Mouse (Mus musculus): ENCODE measurements at regions not wholly inside any gene's neighbourhood (a gene's known extent, or its start where the extent isn't known, plus 50 kb on each side); places are given as distances from the start of the nearest gene placed in this dataset.

DNA sequence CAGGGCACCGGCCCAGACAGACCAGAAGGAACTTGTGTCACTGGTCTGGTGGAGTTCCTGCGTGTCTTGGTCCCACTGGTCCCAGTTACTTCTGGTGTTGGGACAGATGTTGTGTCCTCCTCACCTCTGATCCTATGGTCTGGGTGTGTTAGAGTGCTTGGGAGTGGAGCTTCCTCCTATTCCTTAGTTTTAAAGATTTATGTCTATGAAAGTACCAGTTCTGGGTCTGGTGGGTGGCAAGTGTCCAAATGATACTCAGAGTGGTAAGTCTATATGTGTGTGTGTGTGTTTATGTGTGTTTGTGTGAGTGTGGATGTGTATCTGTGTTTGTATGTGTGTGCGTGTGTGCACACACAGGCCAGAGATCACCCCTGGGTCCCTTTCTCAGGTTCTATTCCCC lies 79.9 kb upstream of the Tpm1 start:
- DNase-seq (ENCODE audit: low spot score) (no peak), ATAC-seq (ENCODE audit: insufficient read depth, low FRiP score, low TSS enrichment) (no peak)
- Histone ChIP-seq H3K9me3 (ENCODE audit: control insufficient read depth, low read length) (no peaks in the 10 kb centered on the region), H3K4me2 (ENCODE audit: low read depth) (no peak overlapping the region), H3K27ac (ENCODE audit: low read depth, low read length) (no peak overlapping the region), H3K4me1 (ENCODE audit: control insufficient read depth, insufficient read depth, low read length) (no peaks in the 10 kb centered on the region), H3K36me3 (ENCODE audit: control insufficient read depth, insufficient read depth, low read length) (no peaks in the 10 kb centered on the region), H3K4me3 (ENCODE audit: low read depth, low read length) (no peak overlapping the region), H3K27me3 (ENCODE audit: control insufficient read depth, insufficient read depth, low read length) (no peaks in the 10 kb centered on the region), H3K9ac (ENCODE audit: low read length) (no peak overlapping the region)
- WGBS, result 94% methylated on average over 3 of the region's 3 CpGs

GRCm38 (mm10) chr9:67121691-67122090 lies 72.5 kb upstream of the Tpm1 start:
- Histone ChIP-seq H3K27me3 (ENCODE audit: control insufficient read depth, insufficient read depth, low read length) (no peaks in the 10 kb centered on the region), H3K9me3 (ENCODE audit: control insufficient read depth, low read length) (no peaks in the 10 kb centered on the region), H3K4me2 (ENCODE audit: low read depth) (no peak overlapping the region), H3K4me3 (ENCODE audit: low read depth, low read length) (no peak overlapping the region), H3K4me1 (ENCODE audit: control insufficient read depth, insufficient read depth, low read length) (no peaks in the 10 kb centered on the region; the same call in 1 of the 2 replicates), H3K36me3 (ENCODE audit: control insufficient read depth, insufficient read depth, low read length) (no peaks in the 10 kb centered on the region), H3K9ac (ENCODE audit: low read length) (no peak overlapping the region), H3K27ac (ENCODE audit: low read depth, low read length) (no peak overlapping the region)
- ATAC-seq (ENCODE audit: insufficient read depth, low FRiP score, low TSS enrichment), result no peak
- no peak for DNase-seq (ENCODE audit: low spot score)
- WGBS, result 92% methylated on average over 7 of the region's 7 CpGs

- H3K4me1 ChIP-seq (ENCODE audit: control insufficient read depth, insufficient read depth, low read length), result no peaks in the 10 kb centered on the region; the same call in 1 of the 2 replicates
- DNase-seq (ENCODE audit: low spot score) (no peak), ATAC-seq (ENCODE audit: insufficient read depth, low FRiP score, low TSS enrichment) (no peak)
- H3K27me3 ChIP-seq (ENCODE audit: control insufficient read depth, insufficient read depth, low read length), result no peaks in the 10 kb centered on the region
- H3K4me3 ChIP-seq (ENCODE audit: low read depth, low read length), result no peak overlapping the region
- H3K9me3 ChIP-seq (ENCODE audit: control insufficient read depth, low read length), result no peaks in the 10 kb centered on the region
- H3K36me3 ChIP-seq (ENCODE audit: control insufficient read depth, insufficient read depth, low read length), result no peaks in the 10 kb centered on the region
- H3K4me2 ChIP-seq (ENCODE audit: low read depth), result no peak overlapping the region
- H3K27ac ChIP-seq (ENCODE audit: low read depth, low read length), result no peak overlapping the region
- no peak overlapping the region for H3K9ac ChIP-seq (ENCODE audit: low read length)
- 62% methylated on average over 6 of the region's 6 CpGs for WGBS
Observed at GRCm38 (mm10) chr9:67118880-67119644, 69.9 kb upstream of the Tpm1 start.

- Histone ChIP-seq H3K4me3 (ENCODE audit: low read depth, low read length) (no peak overlapping the region), H3K4me2 (ENCODE audit: low read depth) (no peak overlapping the region), H3K4me1 (ENCODE audit: control insufficient read depth, insufficient read depth, low read length) (no peaks in the 10 kb centered on the region; the same call in 1 of the 2 replicates), H3K36me3 (ENCODE audit: control insufficient read depth, insufficient read depth, low read length) (no peaks in the 10 kb centered on the region), H3K9me3 (ENCODE audit: control insufficient read depth, low read length) (no peaks in the 10 kb centered on the region), H3K27me3 (ENCODE audit: control insufficient read depth, insufficient read depth, low read length) (no peaks in the 10 kb centered on the region), H3K9ac (ENCODE audit: low read length) (no peak overlapping the region), H3K27ac (ENCODE audit: low read depth, low read length) (no peak overlapping the region)
- ATAC-seq (ENCODE audit: insufficient read depth, low FRiP score, low TSS enrichment) (no peak), DNase-seq (ENCODE audit: low spot score) (no peak)
- 94% methylated on average over 1 of the region's 1 CpGs for WGBS
Observed at GRCm38 (mm10) chr9:67118429-67118828, 69.2 kb upstream of the Tpm1 start.

DNA sequence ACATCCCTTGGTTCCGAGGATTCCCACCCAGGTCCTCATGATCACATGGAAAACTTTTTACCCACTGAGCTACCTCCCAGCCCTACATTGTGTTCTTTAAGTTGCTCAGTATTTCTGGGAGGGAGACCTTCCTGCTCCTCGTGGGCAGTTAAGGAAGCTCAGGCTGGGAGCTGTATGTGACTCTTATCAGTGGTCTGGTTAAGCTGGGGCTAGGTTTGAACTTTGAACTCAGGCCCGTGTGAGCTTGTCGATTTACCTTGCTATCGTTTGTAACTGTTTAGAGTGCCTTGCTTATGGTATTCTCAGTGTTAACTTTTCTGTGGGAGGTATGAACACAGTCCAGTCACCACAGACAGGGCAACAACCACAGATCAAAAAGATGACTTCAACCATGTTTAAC lies 68.4 kb upstream of the Tpm1 start:
- Histone ChIP-seq H3K4me3 (ENCODE audit: low read depth, low read length) (no peak overlapping the region), H3K9ac (ENCODE audit: low read length) (no peak overlapping the region), H3K27me3 (ENCODE audit: control insufficient read depth, insufficient read depth, low read length) (no peaks in the 10 kb centered on the region), H3K4me1 (ENCODE audit: control insufficient read depth, insufficient read depth, low read length) (peaks cover under 1% of the 10 kb centered on the region; the same call in 1 of the 2 replicates), H3K36me3 (ENCODE audit: control insufficient read depth, insufficient read depth, low read length) (no peaks in the 10 kb centered on the region), H3K9me3 (ENCODE audit: control insufficient read depth, low read length) (no peaks in the 10 kb centered on the region), H3K4me2 (ENCODE audit: low read depth) (no peak overlapping the region), H3K27ac (ENCODE audit: low read depth, low read length) (no peak overlapping the region)
- DNase-seq (ENCODE audit: low spot score) (no peak), ATAC-seq (ENCODE audit: insufficient read depth, low FRiP score, low TSS enrichment) (no peak)
- WGBS, result 85% methylated on average over 5 of the region's 5 CpGs

DNA sequence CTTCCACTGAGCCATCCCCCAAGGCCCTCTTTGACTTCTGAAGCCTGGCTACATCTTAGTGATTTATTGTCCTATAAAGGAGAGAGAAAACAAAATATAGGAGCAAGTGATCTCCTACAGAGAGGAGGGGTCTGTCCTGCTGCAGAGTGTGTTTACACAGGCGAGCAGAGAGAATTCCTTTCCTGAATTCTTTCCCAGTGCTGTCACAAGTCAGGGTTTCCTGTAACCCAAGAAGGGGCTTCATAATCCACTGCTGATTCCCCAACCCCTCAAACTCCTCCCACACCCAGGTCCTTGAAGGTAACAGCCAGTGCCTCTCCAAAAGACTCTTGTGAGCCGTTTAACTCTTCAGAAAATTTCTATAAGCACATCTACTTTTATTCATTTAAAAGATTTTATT lies 66.8 kb upstream of the Tpm1 start:
- no peak overlapping the region for H3K4me2 ChIP-seq (ENCODE audit: low read depth)
- H3K4me1 ChIP-seq (ENCODE audit: control insufficient read depth, insufficient read depth, low read length), result peaks cover 11% of the 10 kb centered on the region; the same call in 1 of the 2 replicates
- H3K36me3 ChIP-seq (ENCODE audit: control insufficient read depth, insufficient read depth, low read length), result no peaks in the 10 kb centered on the region
- H3K9me3 ChIP-seq (ENCODE audit: control insufficient read depth, low read length), result no peaks in the 10 kb centered on the region
- H3K9ac ChIP-seq (ENCODE audit: low read length), result no peak overlapping the region
- no peaks in the 10 kb centered on the region for H3K27me3 ChIP-seq (ENCODE audit: control insufficient read depth, insufficient read depth, low read length)
- no peak overlapping the region for H3K4me3 ChIP-seq (ENCODE audit: low read depth, low read length)
- H3K27ac ChIP-seq (ENCODE audit: low read depth, low read length), result no peak overlapping the region
- 31% methylated on average over 2 of the region's 2 CpGs for WGBS
- DNase-seq (ENCODE audit: low spot score), result peak; percentile 38
- ATAC-seq (ENCODE audit: insufficient read depth, low FRiP score, low TSS enrichment), result no peak

- no peaks in the 10 kb centered on the region for H3K9me3 ChIP-seq (ENCODE audit: control insufficient read depth, low read length)
- H3K4me1 ChIP-seq (ENCODE audit: control insufficient read depth, insufficient read depth, low read length), result peaks cover 11% of the 10 kb centered on the region; the same call in 1 of the 2 replicates
- DNase-seq (ENCODE audit: low spot score) (no peak), ATAC-seq (ENCODE audit: insufficient read depth, low FRiP score, low TSS enrichment) (no peak)
- H3K36me3 ChIP-seq (ENCODE audit: control insufficient read depth, insufficient read depth, low read length), result no peaks in the 10 kb centered on the region
- H3K4me2 ChIP-seq (ENCODE audit: low read depth), result no peak overlapping the region
- H3K4me3 ChIP-seq (ENCODE audit: low read depth, low read length), result no peak overlapping the region
- H3K27ac ChIP-seq (ENCODE audit: low read depth, low read length), result no peak overlapping the region
- H3K27me3 ChIP-seq (ENCODE audit: control insufficient read depth, insufficient read depth, low read length), result no peaks in the 10 kb centered on the region
- H3K9ac ChIP-seq (ENCODE audit: low read length), result no peak overlapping the region
- 57% methylated on average over 5 of the region's 5 CpGs for WGBS
Observed at GRCm38 (mm10) chr9:67114099-67114498, 64.9 kb upstream of the Tpm1 start.

GRCm38 (mm10) chr9:67111836-67112584 lies 62.8 kb upstream of the Tpm1 start:
- peaks cover 11% of the 10 kb centered on the region; the same call in 1 of the 2 replicates for H3K4me1 ChIP-seq (ENCODE audit: control insufficient read depth, insufficient read depth, low read length)
- H3K9ac ChIP-seq (ENCODE audit: low read length), result no peak overlapping the region
- H3K27me3 ChIP-seq (ENCODE audit: control insufficient read depth, insufficient read depth, low read length), result no peaks in the 10 kb centered on the region
- no peak overlapping the region for H3K4me3 ChIP-seq (ENCODE audit: low read depth, low read length)
- H3K27ac ChIP-seq (ENCODE audit: low read depth, low read length), result peak overlapping the region; percentile 56; the same call in 1 of the 2 replicates
- no peak overlapping the region for H3K4me2 ChIP-seq (ENCODE audit: low read depth)
- 66% methylated on average over 4 of the region's 4 CpGs for WGBS
- peak; percentile 61 for ATAC-seq (ENCODE audit: insufficient read depth, low FRiP score, low TSS enrichment)
- H3K9me3 ChIP-seq (ENCODE audit: control insufficient read depth, low read length), result no peaks in the 10 kb centered on the region
- DNase-seq (ENCODE audit: low spot score), result no peak
- no peaks in the 10 kb centered on the region for H3K36me3 ChIP-seq (ENCODE audit: control insufficient read depth, insufficient read depth, low read length)

GRCm38 (mm10) chr9:67107938-67108337 lies 58.7 kb upstream of the Tpm1 start:
- WGBS, result 53% methylated on average over 3 of the region's 3 CpGs
- Histone ChIP-seq H3K4me3 (ENCODE audit: low read depth, low read length) (no peak overlapping the region), H3K27me3 (ENCODE audit: control insufficient read depth, insufficient read depth, low read length) (no peaks in the 10 kb centered on the region), H3K4me2 (ENCODE audit: low read depth) (no peak overlapping the region), H3K27ac (ENCODE audit: low read depth, low read length) (no peak overlapping the region), H3K9ac (ENCODE audit: low read length) (no peak overlapping the region), H3K9me3 (ENCODE audit: control insufficient read depth, low read length) (no peaks in the 10 kb centered on the region), H3K36me3 (ENCODE audit: control insufficient read depth, insufficient read depth, low read length) (no peaks in the 10 kb centered on the region), H3K4me1 (ENCODE audit: control insufficient read depth, insufficient read depth, low read length) (peaks cover 18% of the 10 kb centered on the region)
- no peak for ATAC-seq (ENCODE audit: insufficient read depth, low FRiP score, low TSS enrichment)
- DNase-seq (ENCODE audit: low spot score), result no peak
